Mouse (Mus musculus) C2C12 (cell line): Measurements from ENCODE around the gene Ccdc194. TPM values are rescaled to one million over a fixed set of nuclear protein-coding genes. Genes with fewer than 3 reads are reported as not detected.

Source experiments
- H3K27me3 ChIP-seq: one replicate; pipeline ENCODE4 v1.6.1; 2011; ENCODE audit not compliant: control insufficient read depth, insufficient read depth, insufficient read length
- H3K36me3 ChIP-seq: one replicate; pipeline ENCODE4 v1.6.1; 2011; ENCODE audit not compliant: control insufficient read depth, insufficient read depth
- H3K4me3 ChIP-seq: one replicate; pipeline ENCODE4 v1.5.1; 2011; ENCODE audit warnings: mild to moderate bottlenecking, control low read depth; ENCODE audit not compliant: poor library complexity, insufficient read depth, severe bottlenecking
- H3K79me2 ChIP-seq: one replicate; pipeline ENCODE4 v1.6.1; 2011; ENCODE audit not compliant: control insufficient read depth, insufficient read depth
- H3K79me3 ChIP-seq: one replicate; pipeline ENCODE4 v1.6.1; 2011; ENCODE audit warnings: low read depth, control low read depth
- H3ac ChIP-seq: one replicate; pipeline ENCODE3; 2011; ENCODE audit warnings: low read depth; ENCODE audit not compliant: control insufficient read depth, insufficient read length
- CEBPB ChIP-seq: IDR thresholded peaks from one replicate; pipeline ENCODE4 v1.6.1; 2011; ENCODE audit warnings: low read depth, mild to moderate bottlenecking, control low read depth, moderate library complexity
- CTCF ChIP-seq: IDR thresholded peaks from one replicate; pipeline ENCODE4 v1.5.1; 2011; ENCODE audit not compliant: control insufficient read depth, insufficient read depth, insufficient read length
- FOSL1 ChIP-seq: IDR thresholded peaks from one replicate; pipeline ENCODE4 v1.8.0; 2011; ENCODE audit warnings: mild to moderate bottlenecking, low read length; ENCODE audit not compliant: poor library complexity, insufficient read depth, severe bottlenecking
- MAX ChIP-seq: IDR thresholded peaks from one replicate; pipeline ENCODE4 v1.6.1; 2011; ENCODE audit warnings: mild to moderate bottlenecking, control low read depth
- MYOD1 ChIP-seq: IDR thresholded peaks from one replicate; pipeline ENCODE4 v1.6.1; 2011; ENCODE audit warnings: low read depth; ENCODE audit not compliant: control insufficient read depth, insufficient read length
- MYOG ChIP-seq: IDR thresholded peaks from one replicate; pipeline ENCODE4 v1.6.1; 2011; ENCODE audit not compliant: control insufficient read depth, insufficient read length; ENCODE audit errors: extremely low read depth
- USF1 ChIP-seq: IDR thresholded peaks from one replicate; pipeline ENCODE4 v1.6.1; 2011; ENCODE audit warnings: low read depth, mild to moderate bottlenecking, control low read depth, moderate library complexity
- polyA plus RNA-seq: library from polyadenylated mRNA; unstranded; fragments of >200 nt; fragmentation: generic; extraction: Trizol; gene quantifications from one replicate; pipeline ENCODE4 v1.2.1, GENCODE M21; 2012; ENCODE audit warnings: missing spikeins

Ccdc194 gene
- polyA plus RNA-seq, 1 experiment = 0.01 TPM

GRCm38 (mm10) chr8:71509316-71509715, 16.2 kb downstream of the Ccdc194 start:
- H3K36me3 ChIP-seq = no peaks in the 10 kb centered on the region
- no peaks in the 10 kb centered on the region for H3K79me3 ChIP-seq
- peaks cover 49% of the 10 kb centered on the region for H3K27me3 ChIP-seq
- TF ChIP-seq MYOD1 (no peak), CTCF (no peak), MAX (no peak), CEBPB (no peak)
- H3ac ChIP-seq = no peak overlapping the region
- no peaks in the 10 kb centered on the region for H3K79me2 ChIP-seq
- H3K4me3 ChIP-seq = no peak overlapping the region

GRCm38 (mm10) chr8:71507589-71508104, 17.9 kb downstream of the Ccdc194 start:
- Histone ChIP-seq H3K4me3 (no peak overlapping the region), H3K79me2 (no peaks in the 10 kb centered on the region), H3ac (no peak overlapping the region), H3K27me3 (peaks cover 49% of the 10 kb centered on the region), H3K79me3 (no peaks in the 10 kb centered on the region), H3K36me3 (no peaks in the 10 kb centered on the region)
- TF ChIP-seq MYOD1 = no peak

GRCm38 (mm10) chr8:71505979-71506378, 19.5 kb downstream of the Ccdc194 start:
- H3K36me3 ChIP-seq = no peaks in the 10 kb centered on the region
- TF ChIP-seq MAX (no peak), USF1 (no peak), CTCF (no peak), MYOG (no peak), FOSL1 (no peak), MYOD1 (no peak), CEBPB (no peak)
- no peak overlapping the region for H3K4me3 ChIP-seq
- no peaks in the 10 kb centered on the region for H3K79me2 ChIP-seq
- H3K27me3 ChIP-seq = peaks cover 38% of the 10 kb centered on the region
- H3ac ChIP-seq = no peak overlapping the region
- no peaks in the 10 kb centered on the region for H3K79me3 ChIP-seq

- H3K79me3 ChIP-seq = no peaks in the 10 kb centered on the region
- no peak overlapping the region for H3ac ChIP-seq
- no peaks in the 10 kb centered on the region for H3K79me2 ChIP-seq
- no peaks in the 10 kb centered on the region for H3K36me3 ChIP-seq
- no peak overlapping the region for H3K4me3 ChIP-seq
- H3K27me3 ChIP-seq = peaks cover 34% of the 10 kb centered on the region
- TF ChIP-seq MYOD1 = no peak
- no peak for TF ChIP-seq MAX
- TF ChIP-seq USF1 = no peak
- no peak for TF ChIP-seq CEBPB
- TF ChIP-seq MYOG = no peak
- no peak for TF ChIP-seq FOSL1
- no peak for TF ChIP-seq CTCF
These were observed 20.2 kb downstream of the Ccdc194 start for GRCm38 (mm10) chr8:71505326-71505725.

GRCm38 (mm10) chr8:71504349-71504748, 21.2 kb downstream of the Ccdc194 start:
- Histone ChIP-seq H3ac (no peak overlapping the region), H3K4me3 (no peak overlapping the region), H3K27me3 (peaks cover 25% of the 10 kb centered on the region), H3K79me2 (no peaks in the 10 kb centered on the region), H3K36me3 (no peaks in the 10 kb centered on the region), H3K79me3 (no peaks in the 10 kb centered on the region)
- no peak for TF ChIP-seq MYOG
- TF ChIP-seq FOSL1 = no peak
- TF ChIP-seq CEBPB = no peak
- no peak for TF ChIP-seq MYOD1
- TF ChIP-seq USF1 = no peak
- TF ChIP-seq CTCF = no peak
- no peak for TF ChIP-seq MAX

- H3K4me3 ChIP-seq = no peak overlapping the region
- no peaks in the 10 kb centered on the region for H3K36me3 ChIP-seq
- no peaks in the 10 kb centered on the region for H3K79me2 ChIP-seq
- no peak overlapping the region for H3ac ChIP-seq
- no peaks in the 10 kb centered on the region for H3K27me3 ChIP-seq
- TF ChIP-seq MAX (no peak), MYOG (no peak), CEBPB (no peak), CTCF (no peak), USF1 (no peak), FOSL1 (no peak), MYOD1 (no peak)
- H3K79me3 ChIP-seq = no peaks in the 10 kb centered on the region
These were observed 26.5 kb downstream of the Ccdc194 start for GRCm38 (mm10) chr8:71498816-71499690.
